Mouse (Mus musculus) MEL-GATA-1-ER (cell line): ENCODE data around the gene Cdhr3.
A peak's percentile ranks its signal among the peaks of the same experiment; 100 is the strongest.
"Not testable (repeated sequence)": the region's sequence is repeated elsewhere in the genome, so short reads cannot be mapped to it uniquely, and the experiment has no call there.

ENCODE experiments used
- DNase-seq: peaks from one replicate; pipeline ENCODE4 v3.0.0-alpha.2; 2012; ENCODE audit warnings: low read depth; ENCODE audit errors: extremely low read depth

Gene Cdhr3

GRCm38 (mm10) chr12:33083362-33083761 lies 9.3 kb downstream of the Cdhr3 start:
- DNase-seq, result peak; percentile 50

DNA sequence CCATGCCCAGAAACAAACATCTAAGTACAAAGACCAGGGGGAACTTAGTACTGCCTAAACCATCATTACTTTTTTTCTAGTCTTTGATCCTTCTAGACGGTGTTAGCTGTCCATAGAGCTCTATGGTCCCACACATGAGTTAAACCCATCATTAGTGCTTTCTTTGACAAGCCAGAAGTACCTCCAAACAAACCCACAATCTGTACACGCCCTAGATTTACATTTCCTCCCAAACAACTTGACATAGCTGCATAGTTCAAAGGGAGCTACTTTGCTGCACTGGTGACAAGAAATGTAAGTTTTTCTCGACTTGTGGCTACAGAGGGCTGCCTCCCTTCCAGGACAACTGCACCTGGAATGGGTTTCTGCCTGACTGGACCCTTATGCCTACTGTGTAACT lies 16.4 kb downstream of the Cdhr3 start:
- no peak for DNase-seq

- no peak for DNase-seq
These were observed 20.6 kb downstream of the Cdhr3 start for GRCm38 (mm10) chr12:33071901-33072672.

GRCm38 (mm10) chr12:33068977-33069376 lies 23.7 kb downstream of the Cdhr3 start:
- no peak for DNase-seq

DNA sequence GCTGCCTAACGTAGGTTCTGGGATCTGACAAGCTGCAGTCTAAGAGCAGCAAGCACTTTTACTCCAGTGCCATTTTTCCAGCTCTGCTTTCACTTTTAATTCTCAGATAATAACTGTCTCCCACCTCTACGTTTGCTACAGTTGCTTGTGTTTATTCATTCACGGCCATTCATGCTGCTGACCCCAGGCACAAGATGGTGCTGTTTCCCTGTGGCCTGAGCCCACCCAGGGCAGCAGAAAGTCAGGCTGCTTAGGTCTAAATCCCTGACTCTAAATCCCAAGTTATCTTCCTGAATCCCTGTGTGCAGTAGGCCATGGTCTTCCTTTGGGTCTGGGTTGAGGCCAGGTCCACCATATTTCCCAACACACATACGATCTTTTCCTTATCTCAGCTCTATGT lies 26.3 kb downstream of the Cdhr3 start:
- no peak for DNase-seq

DNA sequence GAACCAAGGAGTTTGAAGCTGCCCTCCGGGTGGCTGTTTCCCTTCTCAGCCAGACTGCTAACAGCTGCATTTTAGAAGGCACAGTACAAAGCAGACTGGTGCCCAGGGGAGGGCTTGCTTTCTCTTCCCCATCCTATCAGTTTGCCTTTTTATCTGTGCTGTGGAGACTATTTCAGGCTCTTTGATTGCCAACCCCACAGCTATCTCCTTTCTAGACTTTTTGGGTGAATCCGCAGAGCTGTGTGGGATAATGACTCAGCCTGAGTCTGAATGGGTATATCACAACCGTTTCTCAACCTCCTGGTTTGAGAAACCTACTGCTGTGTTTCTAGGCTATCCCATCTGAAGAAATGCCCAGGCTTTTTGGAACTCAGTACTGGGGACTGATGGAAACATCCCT lies 27.5 kb downstream of the Cdhr3 start:
- no peak for DNase-seq

- DNase-seq, result no peak
These were observed 28.4 kb downstream of the Cdhr3 start for GRCm38 (mm10) chr12:33064266-33064665.

- DNase-seq, result peak; percentile 37
These were observed 29.4 kb downstream of the Cdhr3 start for GRCm38 (mm10) chr12:33063250-33063649.

GRCm38 (mm10) chr12:33062379-33062778 lies 30.3 kb downstream of the Cdhr3 start:
- DNase-seq, result not testable (repeated sequence)

DNA sequence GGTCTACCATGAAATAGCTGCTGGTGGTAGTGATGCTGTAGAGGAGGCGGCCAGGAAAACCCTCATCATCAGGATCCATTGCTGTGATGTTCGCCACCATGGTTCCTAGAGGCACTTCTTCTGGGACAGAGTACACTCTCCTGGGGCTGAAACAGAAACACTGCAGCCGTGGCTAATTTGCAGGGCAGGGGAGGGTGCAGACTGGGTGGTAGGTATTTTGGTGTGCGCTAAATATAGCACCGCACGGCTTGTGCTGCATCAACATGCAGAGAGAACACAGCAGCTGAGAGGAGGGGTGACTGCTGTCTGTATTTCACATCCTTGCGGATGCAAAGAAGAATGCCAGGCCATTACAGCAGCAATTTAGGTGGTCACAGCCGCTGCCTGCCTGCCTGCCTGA lies 31.0 kb downstream of the Cdhr3 start:
- no peak for DNase-seq

DNA sequence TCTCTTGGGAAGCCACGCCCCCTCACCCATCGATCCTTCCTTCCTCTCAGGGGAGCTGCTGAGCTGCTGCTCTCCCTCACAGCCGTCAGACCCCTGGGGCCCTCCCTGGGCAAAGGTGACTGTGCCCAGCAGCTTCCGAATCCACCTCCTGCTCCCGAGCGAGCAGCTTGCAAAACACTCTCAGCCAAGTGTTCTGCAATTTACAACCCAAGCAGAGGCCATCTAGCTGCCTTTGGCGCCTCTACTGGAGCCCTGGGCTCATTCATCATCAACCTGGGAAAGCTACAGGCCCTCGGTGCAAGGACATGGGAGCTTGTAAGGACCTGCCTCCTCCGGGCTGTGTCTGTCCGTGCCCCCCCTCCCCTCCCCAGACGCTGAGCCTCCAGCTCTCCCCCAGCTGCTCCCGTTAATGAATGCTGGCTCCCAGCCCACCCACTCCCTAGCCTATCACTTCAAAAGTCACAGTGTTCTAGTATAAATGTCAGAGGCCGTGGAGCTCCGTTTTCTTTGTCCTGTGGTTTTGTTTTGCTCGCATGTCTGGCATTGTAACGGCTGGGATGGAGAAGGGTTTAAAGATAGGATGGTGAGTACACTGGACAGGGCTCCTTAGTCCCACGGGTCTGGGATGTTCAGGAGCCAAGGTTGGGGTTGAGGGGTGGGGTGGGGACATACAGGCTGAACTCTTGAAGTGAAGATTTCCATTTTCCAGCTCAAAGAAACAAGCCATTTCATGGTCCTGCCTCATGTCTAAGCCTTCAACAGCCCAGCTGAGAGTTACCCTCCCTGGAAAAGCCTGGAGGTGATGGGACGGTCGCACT lies 35.2 kb downstream of the Cdhr3 start:
- no peak for DNase-seq

GRCm38 (mm10) chr12:33056574-33056973 lies 36.1 kb downstream of the Cdhr3 start:
- no peak for DNase-seq

- DNase-seq, result no peak
These were observed 36.6 kb downstream of the Cdhr3 start for GRCm38 (mm10) chr12:33056074-33056473.

- DNase-seq, result no peak
These were observed 38.9 kb downstream of the Cdhr3 start for GRCm38 (mm10) chr12:33053746-33054145.

DNA sequence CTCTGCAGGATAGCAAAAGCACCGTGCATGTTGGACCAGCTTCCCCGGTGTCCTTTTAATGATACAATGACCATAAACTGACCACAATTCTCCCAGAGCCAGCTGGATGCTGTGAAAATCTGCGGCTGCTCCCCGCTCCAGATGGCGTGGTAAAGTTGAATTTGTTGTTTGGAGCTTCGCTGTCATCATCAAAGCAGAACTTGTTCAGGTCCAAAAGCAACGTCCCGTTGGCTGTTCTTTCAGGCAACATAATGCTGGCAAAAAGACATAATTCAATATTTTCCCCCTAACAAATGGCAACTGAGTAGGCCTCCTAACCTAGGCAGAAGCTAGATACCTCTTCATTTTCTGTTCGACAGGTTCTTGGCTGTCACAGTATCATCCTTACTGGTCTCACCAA lies 39.4 kb downstream of the Cdhr3 start:
- DNase-seq, result no peak

- DNase-seq, result peak; percentile 59
These were observed 44.3 kb downstream of the Cdhr3 start for GRCm38 (mm10) chr12:33048391-33048790.

- DNase-seq, result no peak
These were observed 46.2 kb downstream of the Cdhr3 start for GRCm38 (mm10) chr12:33046434-33046833.

- DNase-seq, result peak; percentile 42
These were observed 46.9 kb downstream of the Cdhr3 start for GRCm38 (mm10) chr12:33045533-33046361.

- no peak for DNase-seq
These were observed 51.2 kb downstream of the Cdhr3 start for GRCm38 (mm10) chr12:33041476-33041875.

DNA sequence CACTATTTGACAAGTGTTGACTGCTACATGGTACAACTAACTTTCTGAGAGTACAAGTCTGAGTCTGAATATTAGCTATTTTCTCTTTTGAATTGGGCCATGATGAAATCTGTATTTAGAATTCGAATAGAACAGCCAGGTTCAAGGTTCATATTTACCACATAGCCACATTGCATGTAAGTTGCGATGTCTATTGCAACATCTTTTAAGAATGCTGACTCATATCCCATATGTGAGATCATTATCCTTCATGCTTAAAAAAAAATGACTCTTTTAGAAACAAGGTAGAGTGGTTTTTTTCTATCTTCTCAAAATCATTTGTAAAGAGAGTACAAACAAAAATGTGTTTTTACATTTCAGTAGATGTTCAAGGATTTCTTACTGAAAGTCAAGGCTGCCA lies 51.9 kb downstream of the Cdhr3 start:
- DNase-seq, result no peak

- no peak for DNase-seq
These were observed 54.0 kb downstream of the Cdhr3 start for GRCm38 (mm10) chr12:33038676-33039075.
